Mouse (Mus musculus) limb, embryonic 11.5 days (tissue): ENCODE results near the gene P2ry13. TPM values are rescaled to one million over a fixed set of nuclear protein-coding genes. Genes with fewer than 3 reads are reported as not detected.
A peak's percentile ranks its signal among the peaks of the same experiment; 100 is the strongest.

Source experiments
- ATAC-seq: fragments of 200-750 bp; cut with Nextera tagmentation; 2 replicates; pipeline ENCODE4 v1.8.0; 2017; ENCODE audit warnings: low read depth; ENCODE audit not compliant: insufficient number of reproducible peaks, low FRiP score, low TSS enrichment
- DNase-seq: peaks from one replicate; pipeline ENCODE4 v3.0.0-alpha.2; 2015; ENCODE audit warnings: low spot score
- H3K27ac ChIP-seq: fragments of 300-500 bp; sonication (generic); replicated peaks from 2 replicates; pipeline ENCODE4 v1.5.1; 2014; ENCODE audit warnings: low read depth, mild to moderate bottlenecking, low read length
- H3K27me3 ChIP-seq: fragments of 300-500 bp; sonication (generic); 2 replicates; pipeline ENCODE4 v1.6.1; 2014; ENCODE audit warnings: mild to moderate bottlenecking, low read length, mixed read lengths; ENCODE audit not compliant: control insufficient read depth, insufficient read depth
- H3K36me3 ChIP-seq: fragments of 300-500 bp; sonication (generic); 2 replicates; pipeline ENCODE4 v1.6.1; 2014; ENCODE audit warnings: mild to moderate bottlenecking, low read length, moderate library complexity, mixed read lengths; ENCODE audit not compliant: control insufficient read depth, insufficient read depth
- H3K4me1 ChIP-seq: fragments of 300-500 bp; sonication (generic); 2 replicates; pipeline ENCODE4 v1.6.1; 2014; ENCODE audit warnings: low read length, mixed read lengths; ENCODE audit not compliant: control insufficient read depth, insufficient read depth
- H3K4me2 ChIP-seq: fragments of 300-500 bp; sonication (generic); 2 replicates; pipeline ENCODE4 v1.6.1; 2014; ENCODE audit warnings: low read depth, mild to moderate bottlenecking, moderate library complexity; ENCODE audit not compliant: severe bottlenecking
- H3K4me3 ChIP-seq: fragments of 300-500 bp; sonication (generic); 2 replicates; pipeline ENCODE4 v1.5.1; 2014; ENCODE audit warnings: low read depth, low read length
- H3K9ac ChIP-seq: fragments of 300-500 bp; sonication (generic); 2 replicates; pipeline ENCODE4 v1.6.1; 2014; ENCODE audit warnings: mild to moderate bottlenecking, low read length
- H3K9me3 ChIP-seq: fragments of 300-500 bp; sonication (generic); 2 replicates; pipeline ENCODE4 v1.6.1; 2016; ENCODE audit warnings: low read length; ENCODE audit not compliant: control insufficient read depth
- WGBS: fragments of 180-500 bp; shearing (Covaris S2); extraction: QIAGEN DNeasy Blood & Tissue Kit; methylation state at CpG from one replicate; pipeline ENCODE4 v1.1.7; 2014; 5-methylcytosine and 5-hydroxymethylcytosine counted together
- polyA plus RNA-seq: library from polyadenylated mRNA; unstranded; fragments of >200 nt; fragmentation: Nextera tagmentation; extraction: Ambion mirVana; gene quantifications from 2 replicates; pipeline ENCODE4 v1.2.1, GENCODE M21; 2014

The P2ry13 gene
- polyA plus RNA-seq, 1 experiment from 2014 or later = 0.20 TPM

DNA sequence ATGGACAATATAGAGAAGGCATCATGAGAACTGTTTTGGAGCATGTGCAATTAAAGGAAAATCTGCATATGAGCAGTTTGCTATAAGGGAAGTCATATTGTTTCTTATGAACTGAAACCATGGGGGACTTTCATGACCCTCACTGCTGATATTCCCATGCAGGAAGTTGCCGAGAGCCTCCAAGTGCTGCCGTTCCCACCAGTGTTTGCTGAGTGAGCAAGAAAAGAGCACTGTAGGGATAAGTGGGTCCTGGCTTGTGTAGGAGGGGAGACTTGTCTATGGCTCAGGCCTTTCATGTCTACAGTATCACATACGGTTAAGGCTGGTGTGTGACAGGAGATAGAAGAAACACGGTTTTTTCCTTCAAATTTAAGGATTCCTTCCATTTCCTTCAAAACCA is 25.0 kb downstream of the P2ry13 start:
- Histone ChIP-seq H3K4me2 (no peak overlapping the region), H3K27ac (no peak overlapping the region), H3K4me3 (no peak overlapping the region), H3K9ac (no peak overlapping the region), H3K36me3 (no peaks in the 10 kb centered on the region), H3K4me1 (no peaks in the 10 kb centered on the region), H3K9me3 (no peaks in the 10 kb centered on the region), H3K27me3 (no peaks in the 10 kb centered on the region)
- DNase-seq (no peak), ATAC-seq (no peak)
- WGBS = 88% methylated on average over 4 of the region's 4 CpGs

DNA sequence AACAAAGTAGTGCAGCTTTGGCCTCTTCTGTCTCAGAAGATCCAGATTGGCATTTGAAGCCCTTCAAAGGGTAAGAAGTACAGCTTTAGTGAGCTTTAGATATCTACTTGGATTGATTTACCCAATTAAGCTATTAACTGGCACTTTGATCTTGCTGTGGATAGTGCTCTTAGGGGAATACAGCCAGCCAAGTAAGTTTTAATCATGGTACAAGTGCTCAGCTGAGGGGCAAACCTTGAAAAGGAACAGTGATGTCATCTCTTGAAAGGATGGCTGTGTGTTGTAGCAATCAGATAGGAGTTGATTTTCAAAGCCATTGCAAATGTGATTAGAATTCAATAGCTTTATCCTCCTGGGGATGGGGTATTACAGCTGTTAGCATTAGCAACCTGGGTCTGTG is 28.6 kb downstream of the P2ry13 start:
- no peaks in the 10 kb centered on the region for H3K4me1 ChIP-seq
- H3K27me3 ChIP-seq = no peaks in the 10 kb centered on the region
- DNase-seq (no peak), ATAC-seq (no peak)
- no peak overlapping the region for H3K9ac ChIP-seq
- no peaks in the 10 kb centered on the region for H3K9me3 ChIP-seq
- H3K27ac ChIP-seq = no peak overlapping the region
- H3K4me3 ChIP-seq = no peak overlapping the region
- no peak overlapping the region for H3K4me2 ChIP-seq
- no peaks in the 10 kb centered on the region for H3K36me3 ChIP-seq

DNA sequence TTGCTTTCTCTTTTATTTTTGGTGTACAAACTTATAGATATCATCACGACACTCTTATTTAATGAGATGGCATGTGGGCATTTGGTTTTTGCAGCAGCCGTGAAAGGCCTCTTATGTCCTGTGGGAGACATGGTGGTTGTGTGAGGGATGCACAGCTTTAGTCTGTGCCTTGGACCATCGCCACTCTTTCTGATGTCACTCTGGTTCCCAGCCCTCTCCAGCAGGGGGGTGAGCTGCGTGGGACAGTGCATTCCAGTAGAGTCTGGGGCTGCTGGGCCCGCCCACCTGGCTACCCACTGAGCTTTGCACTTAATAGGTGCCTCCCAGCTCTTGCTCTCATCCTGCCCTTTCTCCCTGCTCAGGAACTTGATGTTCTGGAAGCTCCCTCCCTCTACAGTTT is 29.5 kb downstream of the P2ry13 start:
- H3K4me1 ChIP-seq = no peaks in the 10 kb centered on the region
- no peaks in the 10 kb centered on the region for H3K9me3 ChIP-seq
- ATAC-seq (no peak), DNase-seq (no peak)
- H3K4me3 ChIP-seq = no peak overlapping the region
- 68% methylated on average over 5 of the region's 5 CpGs for WGBS
- H3K27me3 ChIP-seq = no peaks in the 10 kb centered on the region
- H3K9ac ChIP-seq = no peak overlapping the region
- H3K36me3 ChIP-seq = no peaks in the 10 kb centered on the region
- no peak overlapping the region for H3K27ac ChIP-seq
- H3K4me2 ChIP-seq = no peak overlapping the region

GRCm38 (mm10) chr3:59176871-59177270 is 33.8 kb downstream of the P2ry13 start:
- no peak overlapping the region for H3K4me3 ChIP-seq
- DNase-seq (no peak), ATAC-seq (no peak)
- H3K9ac ChIP-seq = no peak overlapping the region
- WGBS = 81% methylated on average over 5 of the region's 5 CpGs
- H3K4me1 ChIP-seq = no peaks in the 10 kb centered on the region
- no peak overlapping the region for H3K4me2 ChIP-seq
- H3K27me3 ChIP-seq = no peaks in the 10 kb centered on the region
- H3K36me3 ChIP-seq = no peaks in the 10 kb centered on the region
- H3K27ac ChIP-seq = no peak overlapping the region
- no peaks in the 10 kb centered on the region for H3K9me3 ChIP-seq

DNA sequence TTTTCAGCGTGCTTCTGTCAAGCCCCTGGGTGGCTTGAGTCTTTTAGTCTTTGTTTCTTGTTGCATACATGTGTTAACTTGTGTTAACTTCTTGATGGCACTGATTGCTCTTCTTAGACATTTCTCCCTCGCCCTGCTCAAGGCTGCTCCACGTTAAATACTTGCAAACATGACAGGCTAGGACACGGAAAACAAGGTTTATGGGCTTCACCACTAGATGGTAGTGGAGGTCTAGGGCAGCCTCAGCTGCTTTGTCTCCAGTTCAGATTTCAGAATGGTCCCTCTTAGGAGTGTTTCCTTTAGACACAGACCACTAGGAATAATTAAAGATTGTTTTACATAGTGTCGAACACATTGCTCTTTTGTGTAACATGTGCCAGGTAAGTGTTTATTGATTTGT is 35.4 kb downstream of the P2ry13 start:
- Histone ChIP-seq H3K4me2 (no peak overlapping the region), H3K27ac (no peak overlapping the region), H3K27me3 (no peaks in the 10 kb centered on the region), H3K9me3 (no peaks in the 10 kb centered on the region), H3K9ac (no peak overlapping the region), H3K4me3 (no peak overlapping the region), H3K4me1 (no peaks in the 10 kb centered on the region), H3K36me3 (no peaks in the 10 kb centered on the region)
- WGBS = 32% methylated on average over 5 of the region's 5 CpGs
- DNase-seq (peak; percentile 54), ATAC-seq (peak; percentile 72; the same call in 1 of the 2 replicates)

DNA sequence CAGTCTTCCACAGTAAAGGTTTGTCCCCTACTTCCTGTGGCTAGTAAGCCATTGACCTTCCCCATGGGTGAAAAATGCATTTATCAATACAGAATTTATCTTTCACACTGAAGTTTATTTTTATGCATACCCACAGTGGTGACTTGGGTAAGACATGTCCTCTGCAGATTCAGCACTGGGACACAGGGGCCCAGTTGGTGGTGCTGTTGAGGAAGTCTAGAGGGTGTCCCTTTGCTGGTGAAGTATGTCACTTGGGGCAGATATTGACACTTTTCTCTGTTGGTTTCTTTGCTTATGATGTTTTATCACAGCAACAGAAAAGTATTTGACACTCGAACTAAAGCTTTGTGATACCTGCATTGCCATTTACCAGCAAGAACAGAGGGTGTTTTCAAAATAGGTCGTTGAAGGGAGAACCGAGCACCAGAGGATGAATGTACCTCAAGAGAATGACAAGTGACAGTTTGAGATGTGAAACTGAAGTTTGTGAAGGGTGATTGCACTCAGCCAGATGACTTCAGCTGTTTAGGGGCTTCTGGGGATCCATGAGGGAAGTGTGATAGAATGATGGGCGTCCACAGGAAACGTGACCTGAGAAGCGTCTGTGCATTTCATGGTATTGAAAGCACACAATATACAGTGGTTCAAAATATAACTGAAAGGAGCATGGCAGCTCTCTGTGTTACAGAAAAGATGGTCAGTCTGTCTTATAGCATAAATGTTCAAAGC is 36.1 kb downstream of the P2ry13 start:
- Histone ChIP-seq H3K36me3 (no peaks in the 10 kb centered on the region), H3K4me2 (no peak overlapping the region), H3K4me3 (no peak overlapping the region), H3K9ac (no peak overlapping the region), H3K27me3 (no peaks in the 10 kb centered on the region), H3K9me3 (no peaks in the 10 kb centered on the region), H3K4me1 (no peaks in the 10 kb centered on the region), H3K27ac (no peak overlapping the region)
- DNase-seq (no peak), ATAC-seq (no peak)
- 76% methylated on average over 6 of the region's 6 CpGs for WGBS

- H3K36me3 ChIP-seq = no peaks in the 10 kb centered on the region
- WGBS = 34% methylated on average over 2 of the region's 2 CpGs
- no peak overlapping the region for H3K9ac ChIP-seq
- H3K4me1 ChIP-seq = no peaks in the 10 kb centered on the region
- H3K4me3 ChIP-seq = no peak overlapping the region
- no peaks in the 10 kb centered on the region for H3K27me3 ChIP-seq
- DNase-seq (no peak), ATAC-seq (no peak)
- no peaks in the 10 kb centered on the region for H3K9me3 ChIP-seq
- H3K4me2 ChIP-seq = no peak overlapping the region
- no peak overlapping the region for H3K27ac ChIP-seq
These were observed 40.6 kb downstream of the P2ry13 start for GRCm38 (mm10) chr3:59169921-59170627.

DNA sequence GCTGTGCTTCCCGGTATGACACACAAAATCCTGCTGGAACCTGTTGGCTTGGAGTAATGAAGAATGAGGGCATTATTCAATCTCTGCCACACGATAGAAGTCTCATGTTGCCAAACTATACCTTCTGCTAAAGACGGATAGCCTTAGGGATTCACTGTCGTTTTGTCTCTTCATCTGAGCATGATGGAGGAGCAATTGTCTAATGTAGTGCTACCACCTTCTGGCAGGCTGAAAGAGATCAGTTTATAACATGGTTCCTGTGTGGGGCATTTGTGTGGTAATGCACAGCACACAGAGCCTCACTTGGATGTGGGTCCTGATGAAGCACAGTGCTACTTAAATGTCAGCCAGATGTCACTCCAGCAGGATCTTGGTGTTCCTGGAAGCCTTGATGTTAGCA is 41.5 kb downstream of the P2ry13 start:
- H3K27me3 ChIP-seq = no peaks in the 10 kb centered on the region
- H3K4me2 ChIP-seq = no peak overlapping the region
- no peak overlapping the region for H3K27ac ChIP-seq
- no peaks in the 10 kb centered on the region for H3K9me3 ChIP-seq
- ATAC-seq = no peak
- WGBS = 78% methylated on average over 4 of the region's 4 CpGs
- H3K4me1 ChIP-seq = no peaks in the 10 kb centered on the region
- no peak overlapping the region for H3K9ac ChIP-seq
- DNase-seq = no peak
- H3K4me3 ChIP-seq = no peak overlapping the region
- H3K36me3 ChIP-seq = no peaks in the 10 kb centered on the region
